Mouse (Mus musculus): Measurements from ENCODE around the gene Zfp410.
"Not testable (repeated sequence)": the region's sequence is repeated elsewhere in the genome, so short reads cannot be mapped to it uniquely, and the experiment has no call there.

Gene Zfp410

GRCm38 (mm10) chr12:84316721-84317621 lies at the start of gene Zfp410:
Gene Zfp410, plus strand, starts transcription at chr12:84316852.
- peak; percentile 64 for DNase-seq (ENCODE audit: low read depth, low spot score)

- DNase-seq (ENCODE audit: low read depth, low spot score): no peak
Measured at GRCm38 (mm10) chr12:84267264-84267663, 49.4 kb upstream of the Zfp410 start.

- no peak for DNase-seq (ENCODE audit: low read depth, low spot score)
Measured at GRCm38 (mm10) chr12:84273366-84273765, 43.3 kb upstream of the Zfp410 start.

GRCm38 (mm10) chr12:84275288-84275687 lies 41.4 kb upstream of the Zfp410 start:
- no peak for DNase-seq (ENCODE audit: low read depth, low spot score)

GRCm38 (mm10) chr12:84276288-84276687 lies 40.4 kb upstream of the Zfp410 start:
- no peak for DNase-seq (ENCODE audit: low read depth, low spot score)

- DNase-seq (ENCODE audit: low read depth, low spot score): no peak
Measured at GRCm38 (mm10) chr12:84276799-84277198, 39.9 kb upstream of the Zfp410 start.

- no peak for DNase-seq (ENCODE audit: low read depth, low spot score)
Measured at GRCm38 (mm10) chr12:84277832-84278231, 38.8 kb upstream of the Zfp410 start.

GRCm38 (mm10) chr12:84278901-84279300 lies 37.8 kb upstream of the Zfp410 start:
- DNase-seq (ENCODE audit: low read depth, low spot score): peak; percentile 3

- no peak for DNase-seq (ENCODE audit: low read depth, low spot score)
Measured at GRCm38 (mm10) chr12:84284391-84284790, 32.3 kb upstream of the Zfp410 start.

- peak; percentile 72 for DNase-seq (ENCODE audit: low read depth, low spot score)
Measured at GRCm38 (mm10) chr12:84284885-84285592, 31.6 kb upstream of the Zfp410 start, which contains the start of gene Ptgr2. Gene Ptgr2, plus strand, starts transcription at chr12:84285232.

- DNase-seq (ENCODE audit: low read depth, low spot score): no peak
Measured at GRCm38 (mm10) chr12:84285593-84285968, 31.1 kb upstream of the Zfp410 start.

- DNase-seq (ENCODE audit: low read depth, low spot score): no peak
Measured at GRCm38 (mm10) chr12:84288461-84288860, 28.2 kb upstream of the Zfp410 start.

GRCm38 (mm10) chr12:84297851-84298250 lies 18.8 kb upstream of the Zfp410 start:
- no peak for DNase-seq (ENCODE audit: low read depth, low spot score)

GRCm38 (mm10) chr12:84299265-84299664 lies 17.4 kb upstream of the Zfp410 start:
- DNase-seq (ENCODE audit: low read depth, low spot score): no peak

GRCm38 (mm10) chr12:84304101-84304500 lies 12.6 kb upstream of the Zfp410 start:
- DNase-seq (ENCODE audit: low read depth, low spot score): no peak

- no peak for DNase-seq (ENCODE audit: low read depth, low spot score)
Measured at GRCm38 (mm10) chr12:84304554-84304953, 12.1 kb upstream of the Zfp410 start.

GRCm38 (mm10) chr12:84311306-84311705 lies 5.3 kb upstream of the Zfp410 start:
- no peak for DNase-seq (ENCODE audit: low read depth, low spot score)

- DNase-seq (ENCODE audit: low read depth, low spot score): no peak
Measured at GRCm38 (mm10) chr12:84316006-84316405, 646 bp upstream of the Zfp410 start.

- no peak for DNase-seq (ENCODE audit: low read depth, low spot score)
Measured at GRCm38 (mm10) chr12:84327111-84327512, 10.5 kb downstream of the Zfp410 start.

GRCm38 (mm10) chr12:84336963-84337625 lies 20.4 kb downstream of the Zfp410 start:
- DNase-seq (ENCODE audit: low read depth, low spot score): no peak

- DNase-seq (ENCODE audit: low read depth, low spot score): no peak
Measured at GRCm38 (mm10) chr12:84347192-84347591, 30.5 kb downstream of the Zfp410 start.

- DNase-seq (ENCODE audit: low read depth, low spot score): not testable (repeated sequence)
Measured at GRCm38 (mm10) chr12:84358699-84359098, 42.0 kb downstream of the Zfp410 start.

All from brain, embryonic 18.5 days (tissue).